Mouse (Mus musculus) heart, postnatal 36 days (tissue): ENCODE data around the gene Fam228a. TPM values are rescaled to one million over a fixed set of nuclear protein-coding genes. Genes with fewer than 3 reads are reported as not detected.
"Not testable (repeated sequence)": the region's sequence is repeated elsewhere in the genome, so short reads cannot be mapped to it uniquely, and the experiment has no call there.

Source experiments
- DNase-seq, 2 experiments: peaks; one replicate each; pipeline ENCODE4 v3.0.0; 2021 to 2022
- intact Hi-C: fragments of 180-260 bp; cut with DNase I; formaldehyde crosslinking; loops from one replicate; pipeline ENCODE4 v1.15.1; 2025
- total RNA-seq, 2 experiments: library from RNA; stranded (reverse); gene quantifications; 2 replicates each; pipeline ENCODE4 v1.2.3; 2021

Fam228a gene
- total RNA-seq, 2 experiments from 2014 or later, result not detected

- intact Hi-C loops, result no loop called here
- no peak for DNase-seq
These were observed 19.0 kb downstream of the Fam228a start for GRCm38 (mm10) chr12:4719066-4719761.

GRCm38 (mm10) chr12:4717417-4717816, 20.8 kb downstream of the Fam228a start:
- no peak for DNase-seq
- intact Hi-C loops, result no loop called here

GRCm38 (mm10) chr12:4715606-4716005, 22.6 kb downstream of the Fam228a start:
- intact Hi-C loops, result no loop called here
- no peak for DNase-seq

- intact Hi-C loops, result no loop called here
- no peak for DNase-seq
These were observed 24.9 kb downstream of the Fam228a start for GRCm38 (mm10) chr12:4713361-4713760.

GRCm38 (mm10) chr12:4709926-4710325, 28.3 kb downstream of the Fam228a start:
- intact Hi-C loops, result no loop called here
- DNase-seq, result no peak

- DNase-seq, result no peak
- intact Hi-C loops, result no loop called here
These were observed 29.2 kb downstream of the Fam228a start for GRCm38 (mm10) chr12:4708881-4709604.

GRCm38 (mm10) chr12:4708296-4708695, 29.9 kb downstream of the Fam228a start:
- intact Hi-C loops, result no loop called here
- DNase-seq, result no peak

GRCm38 (mm10) chr12:4707488-4708017, 30.7 kb downstream of the Fam228a start:
- no peak for DNase-seq
- intact Hi-C loops, result no loop called here

- intact Hi-C loops, result no loop called here
- no peak for DNase-seq
These were observed 31.3 kb downstream of the Fam228a start for GRCm38 (mm10) chr12:4706901-4707300.

GRCm38 (mm10) chr12:4706175-4706574, 32.1 kb downstream of the Fam228a start:
- DNase-seq, result no peak
- intact Hi-C loops, result no loop called here

- DNase-seq, intact Hi-C loops: not testable (repeated sequence)
These were observed 32.6 kb downstream of the Fam228a start for GRCm38 (mm10) chr12:4705626-4706025.

GRCm38 (mm10) chr12:4694534-4694933, 43.7 kb downstream of the Fam228a start:
- no peak for DNase-seq
- intact Hi-C loops, result no loop called here

- DNase-seq, result no peak
- intact Hi-C loops, result no loop called here
These were observed 47.0 kb downstream of the Fam228a start for GRCm38 (mm10) chr12:4691193-4691592.

GRCm38 (mm10) chr12:4689341-4689740, 48.9 kb downstream of the Fam228a start:
- intact Hi-C loops, result no loop called here
- DNase-seq, result no peak

GRCm38 (mm10) chr12:4688386-4688785, 49.8 kb downstream of the Fam228a start:
- DNase-seq, result no peak
- intact Hi-C loops, result no loop called here

- intact Hi-C loops, result no loop called here
- no peak for DNase-seq
These were observed 52.8 kb downstream of the Fam228a start for GRCm38 (mm10) chr12:4685441-4685840.

GRCm38 (mm10) chr12:4679971-4680370, 58.3 kb downstream of the Fam228a start:
- intact Hi-C loops, result no loop called here
- no peak for DNase-seq

- intact Hi-C loops, result no loop called here
- DNase-seq, result no peak
These were observed 61.9 kb downstream of the Fam228a start for GRCm38 (mm10) chr12:4676336-4676735.

GRCm38 (mm10) chr12:4665675-4666037, 72.6 kb downstream of the Fam228a start:
- intact Hi-C loops, result loop anchor here (10.0 kb wide), 1 partner anchor 309 kb away; no protein-coding TSS in a partner anchor
- no peak for DNase-seq

GRCm38 (mm10) chr12:4664929-4665674, 73.1 kb downstream of the Fam228a start:
- no peak for DNase-seq
- intact Hi-C loops, result loop anchor here (10.0 kb wide), 1 partner anchor 310 kb away; no protein-coding TSS in a partner anchor
